Mouse (Mus musculus): ENCODE measurements around the gene Camp. TPM values are rescaled to one million over a fixed set of nuclear protein-coding genes. Genes with fewer than 3 reads are reported as not detected.
A peak's percentile ranks its signal among the peaks of the same experiment; 100 is the strongest.
"Not testable (repeated sequence)": the region's sequence is repeated elsewhere in the genome, so short reads cannot be mapped to it uniquely, and the experiment has no call there.

The Camp gene
- polyA plus RNA-seq, 1 experiment from 2014 or later, result not detected

DNA sequence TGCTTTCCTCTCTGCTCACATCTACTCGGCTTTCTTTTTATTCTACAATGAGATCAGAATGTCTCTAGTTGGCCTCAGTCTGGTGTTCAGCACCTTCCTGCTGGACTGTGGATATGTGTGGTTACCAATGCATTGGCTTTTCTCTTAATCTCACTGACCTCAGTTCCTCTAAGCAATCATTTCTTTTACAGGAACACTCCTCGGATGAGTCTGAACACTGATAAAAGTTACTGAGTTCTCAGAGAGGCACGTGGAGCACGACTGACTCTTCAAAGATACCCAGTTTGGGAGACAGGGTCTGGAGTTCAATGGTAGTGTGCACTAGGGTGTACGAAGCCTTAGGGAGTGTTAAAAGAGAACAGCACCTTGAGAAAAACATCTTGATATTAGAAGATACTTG, 23.2 kb downstream of the Camp start:
- no peaks in the 10 kb centered on the region for H3K9me3 ChIP-seq
- WGBS, result 75% methylated on average over 5 of the region's 5 CpGs

GRCm38 (mm10) chr9:109825739-109826138, 23.7 kb downstream of the Camp start:
- no peaks in the 10 kb centered on the region for H3K9me3 ChIP-seq
- H3K36me3 ChIP-seq (replicated peaks), result peaks cover 18% of the 10 kb centered on the region
- H3K27me3 ChIP-seq (replicated peaks; ENCODE audit: low read depth, poor library complexity, severe bottlenecking), result no peaks in the 10 kb centered on the region
- no peak overlapping the region for H3K4me3 ChIP-seq
- H3K4me1 ChIP-seq, result no peaks in the 10 kb centered on the region
- WGBS, result 71% methylated on average over 4 of the region's 4 CpGs
- H3K27ac ChIP-seq (replicated peaks), result no peak overlapping the region
- DNase-seq (ENCODE audit: low spot score), result no peak

More for the DNA sequence above, 23.2 kb downstream of the Camp start:
- no peak overlapping the region for H3K27ac ChIP-seq (replicated peaks)
- H3K27me3 ChIP-seq (replicated peaks; ENCODE audit: low read depth, poor library complexity, severe bottlenecking), result no peaks in the 10 kb centered on the region
- DNase-seq (ENCODE audit: low spot score), result no peak
- no peak overlapping the region for H3K4me3 ChIP-seq
- H3K4me1 ChIP-seq, result no peaks in the 10 kb centered on the region
- H3K36me3 ChIP-seq (replicated peaks), result peaks cover 22% of the 10 kb centered on the region

DNA sequence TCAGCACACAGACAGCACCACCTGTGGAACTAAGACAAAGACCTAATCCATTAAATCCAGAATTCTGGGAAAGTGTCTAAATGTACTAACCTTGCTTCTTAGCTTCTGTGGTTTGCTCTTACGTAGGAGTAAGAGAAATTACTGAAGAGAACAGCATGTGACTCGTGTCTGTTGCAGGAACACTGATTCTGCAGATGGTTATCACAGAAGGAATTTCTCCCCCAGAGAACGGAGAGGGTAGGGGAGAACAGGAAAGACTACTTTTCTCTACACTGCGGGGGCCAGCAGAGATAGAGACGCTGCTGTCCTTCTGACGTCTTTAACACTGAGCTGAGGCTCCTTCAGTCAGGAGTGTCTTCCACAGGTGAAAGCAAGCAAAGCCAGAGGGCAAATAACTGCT, 33.1 kb downstream of the Camp start:
- no peak for DNase-seq (ENCODE audit: low spot score)
- no peaks in the 10 kb centered on the region for H3K27me3 ChIP-seq (replicated peaks; ENCODE audit: low read depth, poor library complexity, severe bottlenecking)
- no peaks in the 10 kb centered on the region for H3K36me3 ChIP-seq (replicated peaks)
- 61% methylated on average over 6 of the region's 6 CpGs for WGBS
- no peak overlapping the region for H3K4me3 ChIP-seq
- no peaks in the 10 kb centered on the region for H3K9me3 ChIP-seq
- H3K27ac ChIP-seq (replicated peaks), result no peak overlapping the region
- H3K4me1 ChIP-seq, result 0 out of 2 replicates have a peak, but pooled peaks cover 3% of the 10 kb centered on the region

DNA sequence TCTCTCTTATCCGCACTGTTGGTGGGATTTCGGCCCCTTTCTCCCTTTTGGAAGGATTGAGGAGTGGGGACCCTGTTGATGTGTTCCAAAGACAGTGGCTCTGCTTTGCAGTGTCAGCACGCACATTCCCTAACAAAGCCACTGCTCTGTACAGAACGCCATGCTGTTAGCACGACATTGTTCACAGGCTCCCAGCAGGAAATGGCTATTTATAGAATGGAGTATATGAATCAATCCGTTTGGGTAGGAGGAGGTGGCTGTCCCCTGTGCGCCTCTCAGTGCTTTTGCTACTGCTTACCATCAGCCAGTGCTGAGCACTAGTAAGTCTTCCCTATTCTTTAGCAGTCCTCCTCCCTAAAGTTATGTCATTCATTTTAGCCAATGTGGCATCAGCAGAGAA, 36.0 kb downstream of the Camp start:
- H3K36me3 ChIP-seq (replicated peaks), result no peaks in the 10 kb centered on the region
- no peaks in the 10 kb centered on the region for H3K9me3 ChIP-seq
- no peak overlapping the region for H3K4me3 ChIP-seq
- H3K4me1 ChIP-seq, result 0 out of 2 replicates have a peak, but pooled peaks cover 3% of the 10 kb centered on the region
- H3K27ac ChIP-seq (replicated peaks), result no peak overlapping the region
- 61% methylated on average over 7 of the region's 7 CpGs for WGBS
- no peak for DNase-seq (ENCODE audit: low spot score)
- no peaks in the 10 kb centered on the region for H3K27me3 ChIP-seq (replicated peaks; ENCODE audit: low read depth, poor library complexity, severe bottlenecking)

DNA sequence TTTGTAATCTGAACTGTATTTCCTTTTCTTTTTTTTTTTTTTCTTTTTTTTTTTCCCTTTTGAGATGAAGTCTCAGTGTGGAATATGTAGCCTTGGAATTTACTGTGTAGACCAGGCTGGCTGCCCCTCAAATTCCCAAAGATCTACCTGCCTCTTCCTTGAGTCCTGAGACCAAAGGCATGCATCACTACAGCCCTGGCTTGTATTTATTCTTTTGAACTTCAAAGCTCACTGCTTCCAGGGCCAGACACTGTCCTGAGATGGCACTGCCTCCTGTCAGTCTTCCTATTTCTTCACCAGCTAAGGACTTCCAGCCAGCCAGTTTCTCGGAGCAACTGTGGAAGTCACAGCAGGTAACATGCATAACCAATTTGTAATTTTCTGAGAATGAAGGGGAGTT, 37.4 kb downstream of the Camp start, which contains the start of gene Spink8:
Gene Spink8, plus strand, starts transcription at position 301 of the 400 bp plus-strand sequence.
- 70% methylated on average over 1 of the region's 1 CpGs for WGBS
- Histone ChIP-seq H3K9me3 (no peaks in the 10 kb centered on the region), H3K4me1 (0 out of 2 replicates have a peak, but pooled peaks cover 3% of the 10 kb centered on the region), H3K27ac (replicated peaks) (no peak within 1 kb of the TSS), H3K36me3 (replicated peaks) (no peaks in the 10 kb centered on the region), H3K27me3 (replicated peaks; ENCODE audit: low read depth, poor library complexity, severe bottlenecking) (no peaks in the 10 kb centered on the region), H3K4me3 (no peak within 1 kb of the TSS)
- no peak for DNase-seq (ENCODE audit: low spot score)

DNA sequence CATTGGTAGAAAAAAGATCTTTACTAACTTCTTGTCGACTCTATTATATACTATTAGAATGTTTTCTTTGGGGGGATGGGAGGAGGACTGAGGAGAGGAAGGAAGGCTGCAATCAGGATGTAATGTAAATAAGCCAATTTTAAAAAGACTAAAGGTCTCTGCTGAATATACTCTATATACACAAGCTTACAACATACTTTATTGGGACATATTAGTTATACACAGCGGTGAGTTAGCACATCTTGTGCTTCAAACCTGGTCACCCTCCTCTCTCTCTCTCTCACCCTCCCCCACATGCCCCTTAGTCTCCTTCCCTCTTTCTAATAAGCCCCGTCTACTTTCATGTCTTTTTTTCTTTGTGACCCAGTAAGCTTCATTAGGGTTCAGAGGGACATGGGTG, 41.5 kb downstream of the Camp start:
- no peaks in the 10 kb centered on the region for H3K27me3 ChIP-seq (replicated peaks; ENCODE audit: low read depth, poor library complexity, severe bottlenecking)
- 55% methylated on average over 3 of the region's 3 CpGs for WGBS

DNA sequence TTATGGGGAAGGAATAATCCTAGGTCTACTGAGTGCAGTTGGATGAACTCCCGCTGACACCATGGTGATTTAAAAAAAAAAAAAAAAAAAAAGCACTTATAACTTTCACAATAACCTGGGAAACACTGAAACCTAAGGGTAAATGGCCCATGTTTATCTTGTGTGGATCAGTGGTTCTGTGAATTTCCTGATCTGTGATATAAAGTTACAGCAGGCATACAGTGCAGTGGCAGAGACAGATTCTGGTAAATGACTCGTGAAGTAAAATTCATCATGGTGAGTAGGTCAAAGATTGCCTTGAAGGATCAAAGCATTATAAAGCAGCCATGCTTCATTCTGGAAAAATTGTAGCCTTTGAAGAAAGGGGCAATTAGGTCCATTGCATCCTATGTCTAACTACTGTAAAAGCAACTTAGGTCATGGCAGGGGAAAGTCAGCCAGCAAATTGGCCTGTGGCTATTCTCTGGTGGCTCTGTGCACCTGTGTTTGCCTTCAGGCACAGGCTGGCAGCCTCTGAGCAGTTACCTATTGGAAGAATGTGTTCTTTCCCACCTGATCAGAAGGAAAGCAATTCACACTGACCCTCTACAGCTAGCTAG, 42.6 kb downstream of the Camp start:
- no peak for DNase-seq (ENCODE audit: low spot score)

More for the DNA sequence above, 41.5 kb downstream of the Camp start:
- H3K27ac ChIP-seq (replicated peaks), result no peak overlapping the region
- no peak overlapping the region for H3K4me3 ChIP-seq
- no peaks in the 10 kb centered on the region for H3K36me3 ChIP-seq (replicated peaks)
- H3K9me3 ChIP-seq, result no peaks in the 10 kb centered on the region
- no peaks in the 10 kb centered on the region for H3K4me1 ChIP-seq
- no peak for DNase-seq (ENCODE audit: low spot score)

GRCm38 (mm10) chr9:109806260-109806659, 43.2 kb downstream of the Camp start:
- no peaks in the 10 kb centered on the region for H3K36me3 ChIP-seq (replicated peaks)
- no peaks in the 10 kb centered on the region for H3K9me3 ChIP-seq
- 56% methylated on average over 1 of the region's 1 CpGs for WGBS
- no peaks in the 10 kb centered on the region for H3K4me1 ChIP-seq
- no peak overlapping the region for H3K4me3 ChIP-seq
- no peak overlapping the region for H3K27ac ChIP-seq (replicated peaks)
- H3K27me3 ChIP-seq (replicated peaks; ENCODE audit: low read depth, poor library complexity, severe bottlenecking), result no peaks in the 10 kb centered on the region
- no peak for DNase-seq (ENCODE audit: low spot score)

More for the DNA sequence above, 42.6 kb downstream of the Camp start:
- Histone ChIP-seq H3K4me3 (no peak overlapping the region), H3K27ac (replicated peaks) (no peak overlapping the region), H3K9me3 (no peaks in the 10 kb centered on the region), H3K27me3 (replicated peaks; ENCODE audit: low read depth, poor library complexity, severe bottlenecking) (no peaks in the 10 kb centered on the region), H3K36me3 (replicated peaks) (no peaks in the 10 kb centered on the region), H3K4me1 (no peaks in the 10 kb centered on the region)
- WGBS, result 89% methylated on average over 2 of the region's 2 CpGs

- DNase-seq (ENCODE audit: low spot score); H3K4me3 ChIP-seq; H3K36me3 ChIP-seq (replicated peaks); H3K9me3 ChIP-seq; H3K27ac ChIP-seq (replicated peaks); H3K27me3 ChIP-seq (replicated peaks; ENCODE audit: low read depth, poor library complexity, severe bottlenecking); H3K4me1 ChIP-seq: not testable (repeated sequence)
- WGBS, result 89% methylated on average over 2 of the region's 2 CpGs
These were observed 43.8 kb downstream of the Camp start for GRCm38 (mm10) chr9:109805596-109805995.

DNA sequence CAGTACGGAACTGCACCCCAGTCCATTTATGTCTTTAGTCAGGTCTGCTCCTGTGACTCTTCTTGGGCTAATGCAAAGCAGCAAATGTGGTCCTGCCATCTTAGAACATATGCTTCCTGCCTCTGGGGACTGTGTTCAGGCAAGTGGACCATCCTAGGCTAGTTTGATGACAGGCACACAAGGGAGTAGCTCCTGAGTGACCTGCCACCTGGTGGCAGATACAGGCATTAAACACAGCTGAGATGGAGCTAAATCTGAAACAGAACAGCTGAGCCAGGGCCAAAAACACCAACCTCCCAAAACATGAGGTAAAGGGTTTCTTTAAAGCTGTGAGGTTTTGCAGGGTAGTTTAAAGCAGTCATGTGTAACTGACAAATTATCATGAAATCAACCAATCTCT, 51.4 kb downstream of the Camp start:
- no peaks in the 10 kb centered on the region for H3K4me1 ChIP-seq
- no peaks in the 10 kb centered on the region for H3K27me3 ChIP-seq (replicated peaks; ENCODE audit: low read depth, poor library complexity, severe bottlenecking)
- H3K9me3 ChIP-seq, result no peaks in the 10 kb centered on the region
- DNase-seq (ENCODE audit: low spot score), result peak; percentile 30
- H3K27ac ChIP-seq (replicated peaks), result no peak overlapping the region
- no peaks in the 10 kb centered on the region for H3K36me3 ChIP-seq (replicated peaks)
- no peak overlapping the region for H3K4me3 ChIP-seq
- 83% methylated on average over 1 of the region's 1 CpGs for WGBS

Small RNA genes within 50 kb of the gene (microRNA-seq; reads per million reads assigned to microRNA genes)
- gene Mir7089, result 2.4 reads per million

Other genes starting within 250 kb of the Camp start
- not detected in 2 replicates for gene Fbxw24, start 223.6 kb downstream of the Camp start, polyA plus RNA-seq (2016; fragmentation: Nextera tagmentation; extraction: Ambion mirVana)
- gene Fbxw25, start 185.0 kb downstream of the Camp start, polyA plus RNA-seq (2016; fragmentation: Nextera tagmentation; extraction: Ambion mirVana), result not detected in 2 replicates
- gene Fbxw18, start 146.9 kb downstream of the Camp start, polyA plus RNA-seq (2016; fragmentation: Nextera tagmentation; extraction: Ambion mirVana), result not detected in 2 replicates
- gene Fbxw26, start 103.5 kb downstream of the Camp start, polyA plus RNA-seq (2016; fragmentation: Nextera tagmentation; extraction: Ambion mirVana), result not detected in 2 replicates
- gene Fbxw27, start 58.9 kb downstream of the Camp start, polyA plus RNA-seq (2016; fragmentation: Nextera tagmentation; extraction: Ambion mirVana), result not detected in 2 replicates
- not detected in 2 replicates for gene Spink8, start 37.3 kb downstream of the Camp start, polyA plus RNA-seq (2016; fragmentation: Nextera tagmentation; extraction: Ambion mirVana)
- 107 and 115 TPM in 2 replicates for gene Nme6, start 16.9 kb downstream of the Camp start, polyA plus RNA-seq (2016; fragmentation: Nextera tagmentation; extraction: Ambion mirVana)
- gene Cdc25a, start 26.0 kb upstream of the Camp start, polyA plus RNA-seq (2016; fragmentation: Nextera tagmentation; extraction: Ambion mirVana), result 46.7 and 47.0 TPM in 2 replicates
- 48.5 and 61.7 TPM in 2 replicates for gene Map4, start 81.8 kb upstream of the Camp start, polyA plus RNA-seq (2016; fragmentation: Nextera tagmentation; extraction: Ambion mirVana)